Mouse (Mus musculus): Measurements from ENCODE around the gene Prdm11. TPM values are rescaled to one million over a fixed set of nuclear protein-coding genes. Genes with fewer than 3 reads are reported as not detected.

Gene Prdm11
- total RNA-seq, 1 experiment from 2014 or later: 9.3 TPM

DNA sequence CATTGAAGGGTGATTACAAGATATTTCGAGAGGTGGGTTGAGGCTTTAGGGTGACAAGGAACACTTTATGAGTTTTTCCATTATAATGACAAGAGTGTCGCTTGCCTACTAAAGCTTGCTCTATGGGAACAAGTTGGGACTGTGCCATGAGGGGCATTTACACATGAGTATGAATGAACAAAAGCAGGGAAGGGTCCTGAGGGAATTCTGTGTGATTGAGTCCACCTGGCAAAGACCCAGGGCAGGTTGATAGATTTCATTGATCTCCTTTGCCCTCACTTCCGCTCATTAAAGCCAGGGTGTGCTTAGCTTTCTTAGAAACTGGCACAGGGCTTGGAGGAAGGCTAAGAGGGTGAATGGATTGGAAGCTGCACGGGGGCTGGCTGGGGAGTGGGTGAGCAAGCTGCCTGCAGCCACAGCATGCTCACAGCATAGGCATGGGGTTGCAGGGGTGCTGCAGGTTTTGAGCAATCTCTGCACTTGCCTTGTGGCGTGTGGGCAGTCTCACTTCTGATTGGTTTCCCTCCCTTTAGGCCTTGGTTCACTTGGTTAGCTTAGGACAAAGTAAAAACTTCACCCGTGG, 121.2 kb downstream of the Prdm11 start:
- ATAC-seq (replicated peaks in 1 of 2; ENCODE audit: insufficient read depth in 1 of 2, low FRiP score in 2 of 2, low TSS enrichment in 1 of 2, low read depth in 1 of 2, poor library complexity in 2 of 2, severe bottlenecking in 2 of 2): no peak

GRCm38 (mm10) chr2:92920709-92921108, 125.3 kb downstream of the Prdm11 start:
- ATAC-seq (replicated peaks in 1 of 2; ENCODE audit: insufficient read depth in 1 of 2, low FRiP score in 2 of 2, low TSS enrichment in 1 of 2, low read depth in 1 of 2, poor library complexity in 2 of 2, severe bottlenecking in 2 of 2): no peak

DNA sequence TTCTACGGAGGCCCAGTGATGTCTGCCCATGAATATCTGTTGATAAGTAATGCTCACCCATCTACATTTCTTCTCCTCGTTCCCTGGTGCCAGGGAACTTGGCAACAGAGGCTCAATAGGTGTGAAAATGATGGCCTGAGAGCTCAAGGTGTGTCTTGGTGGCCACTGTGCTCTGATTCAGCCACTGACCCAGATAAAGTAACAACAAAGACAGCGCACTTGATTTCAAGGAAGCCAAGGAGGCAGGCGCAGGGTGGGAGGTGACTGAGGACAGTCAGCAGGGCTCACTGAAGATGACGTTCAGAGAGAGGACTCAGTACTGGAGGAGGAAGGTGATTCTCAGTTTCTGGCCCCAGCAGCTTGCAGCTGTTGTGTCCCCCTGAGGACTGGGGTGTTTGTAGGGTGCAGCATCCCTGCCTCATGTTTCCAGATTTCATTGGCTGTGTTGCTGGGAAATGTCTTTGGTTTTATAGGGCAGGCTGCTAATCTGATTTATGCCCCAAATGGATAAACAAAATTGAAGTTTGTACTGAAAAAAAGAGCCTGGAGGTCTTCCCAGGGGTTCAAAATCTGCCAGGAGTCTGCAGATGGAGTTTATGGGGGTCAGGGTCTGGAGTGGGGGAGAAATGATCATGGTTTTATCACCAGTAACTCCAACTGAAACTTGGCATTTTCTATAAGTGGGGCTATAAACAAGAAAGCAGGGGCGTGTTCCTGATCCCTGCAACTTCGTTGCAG, 128.4 kb downstream of the Prdm11 start:
- ATAC-seq (replicated peaks in 1 of 2; ENCODE audit: insufficient read depth in 1 of 2, low FRiP score in 2 of 2, low TSS enrichment in 1 of 2, low read depth in 1 of 2, poor library complexity in 2 of 2, severe bottlenecking in 2 of 2): no peak

DNA sequence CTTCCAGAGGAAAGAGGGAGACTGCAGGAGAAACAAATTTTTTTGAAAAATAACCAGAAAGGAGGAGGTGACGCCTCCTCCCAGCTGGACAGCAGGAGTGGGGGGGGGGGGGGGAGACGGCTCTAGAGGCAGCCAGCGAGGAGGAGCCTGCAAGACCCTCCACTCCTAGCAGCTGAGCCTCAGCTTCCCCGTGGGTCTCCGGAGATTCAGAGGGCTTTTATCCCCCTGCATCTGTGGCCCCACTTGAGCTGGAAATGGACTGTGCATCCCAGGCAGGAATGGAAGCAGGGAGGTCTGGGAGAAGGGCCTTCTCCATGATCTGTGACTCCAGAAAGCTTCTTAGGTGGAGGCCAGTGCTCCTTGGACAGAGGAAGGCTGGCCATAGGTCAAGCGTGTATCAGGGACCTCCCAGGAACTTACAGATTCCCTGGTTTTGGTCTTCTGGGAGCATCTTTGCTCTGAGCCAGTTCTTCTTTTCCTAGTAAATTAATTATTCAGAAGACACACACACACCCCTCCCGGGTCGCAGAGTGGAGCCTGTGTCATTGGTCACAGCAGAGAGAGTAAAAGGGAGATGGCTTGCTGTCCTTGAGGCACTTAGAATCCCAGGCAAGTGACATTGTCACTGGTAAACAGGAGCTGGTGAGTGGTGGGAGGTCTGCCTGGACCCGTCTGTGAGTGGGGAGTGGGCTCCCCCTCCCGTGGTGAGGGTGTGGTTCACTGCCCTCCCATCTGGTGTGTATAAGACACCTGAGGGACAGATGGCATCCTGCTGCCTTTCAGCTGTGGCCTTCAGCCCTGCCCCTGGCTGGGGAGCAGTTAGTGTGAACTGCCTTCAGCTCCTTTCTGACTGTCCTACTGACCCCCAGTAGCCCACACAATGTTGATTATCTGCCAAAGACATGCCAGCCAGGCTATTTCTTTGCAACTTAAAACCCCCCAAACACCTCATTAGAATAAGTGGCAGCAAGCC, 130.0 kb downstream of the Prdm11 start:
- no peak for ATAC-seq (replicated peaks in 1 of 2; ENCODE audit: insufficient read depth in 1 of 2, low FRiP score in 2 of 2, low TSS enrichment in 1 of 2, low read depth in 1 of 2, poor library complexity in 2 of 2, severe bottlenecking in 2 of 2)

Other genes starting within 250 kb of the Prdm11 start
- not detected in 2 replicates for gene Syt13, start 131.1 kb downstream of the Prdm11 start, total RNA-seq (2017)
- 17.0 and 24.9 TPM in 2 replicates for gene Trp53i11, start 141.4 kb upstream of the Prdm11 start, total RNA-seq (2017)

Data from hematopoietic stem cell, adult 5-6 weeks (primary cell).